Mouse (Mus musculus) testis, adult 2 months (tissue): ENCODE data around the gene Ntn1.

Source experiments
- CTCF ChIP-seq: fragments of 200-500 bp; IDR thresholded peaks from 2 replicates; pipeline ENCODE4 v1.5.1; 2012; ENCODE audit warnings: low read depth, mild to moderate bottlenecking, inconsistent platforms, low read length, moderate library complexity; ENCODE audit not compliant: control insufficient read depth, insufficient read depth, insufficient replicate concordance
- POLR2A ChIP-seq: fragments of 200-500 bp; IDR thresholded peaks from 2 replicates; pipeline ENCODE4 v1.6.1; 2012; ENCODE audit warnings: low read depth, mild to moderate bottlenecking, inconsistent platforms, low read length, moderate library complexity; ENCODE audit not compliant: control insufficient read depth

GRCm38 (mm10) chr11:68198696-68199095 is 201.9 kb downstream of the Ntn1 start:
- no peak for TF ChIP-seq CTCF
- no peak for TF ChIP-seq POLR2A
